9 mouse cellular contexts compared by ENCODE assay signal in the genomic region with DNA sequence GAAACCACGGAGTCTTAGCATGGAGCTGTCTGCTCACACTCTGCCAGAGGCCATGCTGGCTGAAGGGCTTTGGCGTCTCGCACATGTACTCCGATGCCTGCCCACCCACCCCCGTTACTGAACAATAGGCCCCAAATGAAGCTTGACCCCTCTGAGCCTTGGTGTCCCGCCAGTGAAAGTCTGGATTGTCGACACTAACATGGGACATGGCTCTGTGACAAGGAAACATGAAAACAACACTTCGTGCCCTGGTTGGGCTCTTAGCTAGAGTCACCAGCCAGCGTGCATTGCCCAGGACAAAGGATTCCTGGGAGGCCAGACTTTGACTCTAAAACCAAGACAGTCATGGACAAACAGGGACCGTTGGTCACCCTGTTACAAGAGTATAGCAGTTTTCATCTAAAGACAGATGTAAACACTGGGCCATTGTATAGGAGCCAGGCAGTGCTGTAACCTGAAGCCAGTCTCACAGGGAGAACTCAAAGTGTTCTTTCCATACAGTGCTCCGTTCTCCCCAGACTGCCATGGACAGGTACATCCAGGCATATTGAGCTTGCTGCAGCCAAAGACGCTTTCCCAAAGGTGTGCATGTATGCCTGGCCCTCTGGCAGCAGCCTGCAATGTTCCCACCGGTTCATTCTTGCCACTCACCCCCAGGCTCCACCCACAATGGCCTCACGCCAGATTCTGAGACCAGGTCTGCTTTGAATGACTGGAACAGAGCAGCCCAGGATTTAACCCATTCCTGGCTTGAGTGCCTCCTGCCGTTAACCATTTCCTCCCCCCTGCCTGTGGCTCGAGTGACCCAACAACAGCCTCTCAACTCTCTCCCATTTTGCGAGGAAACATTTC. TPM values are rescaled to one million over a fixed set of nuclear protein-coding genes. Genes with fewer than 3 reads are reported as not detected.
DNase-seq lines count a peak whose midpoint lies in the region; ATAC-seq lines count a peak whose summit lies in the region.
"Had no signal": no experiment of that assay in that cellular context is flagged by ENCODE, and none has a peak within 500 bp of the region (broad histone marks: within the 10 kb centered on the region; RNA-seq: fewer than 3 reads in every experiment).

No protein-coding gene starts in this region.

- intact Hi-C loops in left cerebral cortex, postnatal 36 days (cut with DNase I): no loop called here

- no peak overlapping the region for H3K27ac ChIP-seq in kidney, embryonic 14.5 days (ENCODE audit: low read depth, low read length)

- H3K36me3 ChIP-seq in kidney, embryonic 14.5 days (ENCODE audit: control insufficient read depth, insufficient read depth, low read length): 0 out of 2 replicates have a peak, but pooled peaks cover 6% of the 10 kb centered on the region

- no peaks in the 10 kb centered on the region for H3K9me3 ChIP-seq in kidney, embryonic 14.5 days (ENCODE audit: control insufficient read depth, low read length)

- peak; percentile 58 to 65 for DNase-seq in layer of hippocampus, postnatal 14 days (ENCODE audit: low spot score in 2 of 2)
- DNase-seq in layer of hippocampus, adult 18-20 months (ENCODE audit: low spot score in 2 of 2): no peak
- peak; percentile 46 for DNase-seq in cerebellum, adult 8-10 months
- DNase-seq in forelimb bud, embryonic 11.5 days (ENCODE audit: low read depth, low spot score): peak; percentile 94
- peak; percentile 75 for DNase-seq in lung, postnatal 14 days
- DNase-seq in testis, postnatal 10 days (ENCODE audit: low spot score): peak; percentile 82
- DNase-seq in left cerebral cortex, postnatal 36 days (ENCODE audit: low spot score in 2 of 2): no peak

- peaks cover 27% of the 10 kb centered on the region for H3K4me1 ChIP-seq in kidney, embryonic 14.5 days (ENCODE audit: control insufficient read depth, insufficient read depth, low read length)

- H3K9ac ChIP-seq in kidney, embryonic 14.5 days (ENCODE audit: low read depth, low read length): no peak overlapping the region

- 0 out of 2 replicates have a peak overlapping the region, but pooled peaks have one; percentile 8 for H3K4me3 ChIP-seq in kidney, embryonic 14.5 days (ENCODE audit: low read length)

- peaks cover 5% of the 10 kb centered on the region; the same call in 1 of the 2 replicates for H3K27me3 ChIP-seq in kidney, embryonic 14.5 days (ENCODE audit: control insufficient read depth, insufficient read depth, low read length)

- 19% methylated on average over 17 of the region's 17 CpGs for WGBS in kidney, embryonic 14.5 days

- H3K4me2 ChIP-seq in kidney, embryonic 14.5 days (replicated peaks; ENCODE audit: low read depth, low read length): peak overlapping the region; percentile 40

- peak; percentile 82 for ATAC-seq in kidney, embryonic 14.5 days (ENCODE audit: low FRiP score, low TSS enrichment)

RNA-seq across cellular contexts. Expression of a gene that starts 23.6 kb away (rescaled TPM):
- total RNA-seq in layer of hippocampus, postnatal 14 days (2021): 10 to 100 TPM; 30.9 to 31.3 TPM
- 10 to 100 TPM; 39.1 to 41.8 TPM for total RNA-seq in layer of hippocampus, adult 18-20 months (2021)
- polyA plus RNA-seq in kidney, embryonic 14.5 days (2014; fragmentation: Nextera tagmentation; extraction: Ambion mirVana): 5.1 and 6.9 TPM in 2 replicates
- total RNA-seq in left cerebral cortex, postnatal 36 days (2021): 10 to 100 TPM; 57.4 to 69.7 TPM
- total RNA-seq: MEL had no signal

Comparison
In these comparisons a context has a peak if more than half of its experiments do, and no peak if none do; other contexts are left out.
1. DNase-seq: peak in layer of hippocampus, postnatal 14 days (2 of 2), cerebellum, adult 8-10 months (single experiment), forelimb bud, embryonic 11.5 days (single experiment), lung, postnatal 14 days (single experiment) and testis, postnatal 10 days (single experiment); none in layer of hippocampus, adult 18-20 months (0 of 2) and left cerebral cortex, postnatal 36 days (0 of 2).